Mouse (Mus musculus) intestine, embryonic 16.5 days (tissue): ENCODE measurements around the gene BC024063. TPM values are rescaled to one million over a fixed set of nuclear protein-coding genes. Genes with fewer than 3 reads are reported as not detected.
"Not testable (repeated sequence)": the region's sequence is repeated elsewhere in the genome, so short reads cannot be mapped to it uniquely, and the experiment has no call there.

Experiments
- ATAC-seq: fragments of 200-750 bp; cut with Nextera tagmentation; 2 replicates; pipeline ENCODE4 v1.8.0; 2017; ENCODE audit warnings: moderate TSS enrichment, moderate library complexity
- H3K27ac ChIP-seq: fragments of 300-500 bp; sonication (generic); 2 replicates; pipeline ENCODE4 v1.5.1; 2014; ENCODE audit warnings: mild to moderate bottlenecking, low read length
- H3K27me3 ChIP-seq: fragments of 300-500 bp; sonication (generic); replicated peaks from 2 replicates; pipeline ENCODE4 v1.6.1; 2014; ENCODE audit warnings: low read length, control low read depth, mixed read lengths; ENCODE audit not compliant: control insufficient read depth, insufficient read depth
- H3K36me3 ChIP-seq: fragments of 300-500 bp; sonication (generic); 2 replicates; pipeline ENCODE4 v1.6.1; 2014; ENCODE audit warnings: low read length, control low read depth; ENCODE audit not compliant: control insufficient read depth, insufficient read depth
- H3K4me1 ChIP-seq: fragments of 300-500 bp; sonication (generic); 2 replicates; pipeline ENCODE4 v1.6.1; 2014; ENCODE audit warnings: low read length, control low read depth, mixed read lengths; ENCODE audit not compliant: control insufficient read depth, insufficient read depth
- H3K4me2 ChIP-seq: fragments of 300-500 bp; sonication (generic); 2 replicates; pipeline ENCODE4 v1.6.1; 2014; ENCODE audit warnings: low read depth, low read length, control low read depth
- H3K4me3 ChIP-seq: fragments of 300-500 bp; sonication (generic); 2 replicates; pipeline ENCODE4 v1.5.1; 2014; ENCODE audit warnings: mild to moderate bottlenecking, low read length
- H3K9ac ChIP-seq: fragments of 300-500 bp; sonication (generic); 2 replicates; pipeline ENCODE4 v1.6.1; 2014; ENCODE audit warnings: low read depth, low read length
- H3K9me3 ChIP-seq: fragments of 300-500 bp; sonication (generic); 2 replicates; pipeline ENCODE4 v1.6.1; 2016; ENCODE audit warnings: low read length, control low read depth; ENCODE audit not compliant: control insufficient read depth
- WGBS: fragments of 180-500 bp; shearing (Covaris S2); extraction: QIAGEN DNeasy Blood & Tissue Kit; methylation state at CpG from one replicate; pipeline ENCODE4 v1.1.7; 2014; 5-methylcytosine and 5-hydroxymethylcytosine counted together
- polyA plus RNA-seq: library from polyadenylated mRNA; unstranded; fragments of >200 nt; fragmentation: Nextera tagmentation; extraction: Ambion mirVana; gene quantifications from 2 replicates; pipeline ENCODE4 v1.2.1, GENCODE M21; 2015

Gene BC024063
- 2.5 and 3.5 TPM in 2 replicates for polyA plus RNA-seq

- H3K27ac ChIP-seq = peak within 1 kb of the TSS; percentile 79
- H3K4me3 ChIP-seq = peak within 1 kb of the TSS; percentile 58
- not testable (repeated sequence) for H3K9me3 ChIP-seq, H3K27me3 ChIP-seq, H3K36me3 ChIP-seq, H3K4me1 ChIP-seq
- ATAC-seq = peak; percentile 100
- H3K9ac ChIP-seq = peak within 1 kb of the TSS; percentile 68
- H3K4me2 ChIP-seq = peak within 1 kb of the TSS; percentile 47
- 16% methylated on average over 42 of the region's 42 CpGs for WGBS
Measured at GRCm38 (mm10) chr10:82082728-82083621, at the start of gene BC024063. Gene BC024063, plus strand, starts transcription at chr10:82083353.

- Histone ChIP-seq H3K4me2 (no peak overlapping the region), H3K36me3 (no peaks in the 10 kb centered on the region), H3K9ac (no peak overlapping the region), H3K27me3 (no peaks in the 10 kb centered on the region), H3K4me1 (0 out of 2 replicates have a peak, but pooled peaks cover under 1% of the 10 kb centered on the region), H3K4me3 (no peak overlapping the region), H3K27ac (no peak overlapping the region), H3K9me3 (peaks cover 5% of the 10 kb centered on the region; the same call in 1 of the 2 replicates)
- no peak for ATAC-seq
- 79% methylated on average over 2 of the region's 2 CpGs for WGBS
Measured at GRCm38 (mm10) chr10:82042191-82042590, 41.0 kb upstream of the BC024063 start.

DNA sequence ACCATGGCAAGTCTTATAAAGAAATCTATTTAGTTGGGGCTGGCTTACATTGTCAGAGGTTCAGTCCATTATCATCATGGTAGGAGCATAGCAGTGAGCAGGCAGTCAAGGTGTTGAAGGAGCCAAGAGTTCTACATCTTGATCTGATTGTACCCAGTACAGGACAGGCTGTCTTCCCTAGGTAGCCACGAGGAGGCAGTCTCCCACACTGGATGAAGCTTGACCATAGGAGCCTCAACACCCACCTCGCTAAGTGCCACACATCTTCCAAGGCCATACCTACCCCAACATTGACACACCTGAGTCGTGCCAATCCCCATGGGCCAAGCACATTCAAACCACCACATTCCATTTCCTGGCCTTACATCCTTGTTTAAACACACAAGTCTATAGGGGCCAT, 36.5 kb upstream of the BC024063 start:
- Histone ChIP-seq H3K27me3 (no peaks in the 10 kb centered on the region), H3K9ac (no peak overlapping the region), H3K36me3 (no peaks in the 10 kb centered on the region), H3K4me3 (no peak overlapping the region), H3K4me2 (no peak overlapping the region), H3K4me1 (0 out of 2 replicates have a peak, but pooled peaks cover 5% of the 10 kb centered on the region), H3K27ac (no peak overlapping the region), H3K9me3 (peaks cover 19% of the 10 kb centered on the region)
- 85% methylated on average over 3 of the region's 3 CpGs for WGBS
- no peak for ATAC-seq

GRCm38 (mm10) chr10:82047597-82048459, 35.3 kb upstream of the BC024063 start, which contains the start of gene Zfp873:
Gene Zfp873, plus strand, starts transcription at chr10:82048123.
- 10% methylated on average over 35 of the region's 35 CpGs for WGBS
- 0 out of 2 replicates have a peak, but pooled peaks cover 5% of the 10 kb centered on the region for H3K4me1 ChIP-seq

DNA sequence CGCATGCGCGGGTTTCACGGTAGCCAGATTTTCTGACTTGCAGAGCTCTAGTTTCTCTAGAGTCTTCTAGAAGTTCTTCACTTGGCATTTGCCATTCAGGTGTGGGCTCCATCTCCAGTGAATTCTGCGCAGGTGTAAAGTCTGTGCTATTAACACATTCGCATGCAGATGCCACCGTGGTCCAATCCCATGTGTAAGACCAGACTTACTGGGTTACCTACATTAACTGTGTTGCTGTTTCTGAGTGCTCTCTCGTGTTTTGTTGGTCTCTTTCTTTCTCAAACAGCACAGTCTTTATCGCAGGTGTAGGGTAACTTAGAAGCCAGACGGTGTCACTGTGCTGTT, 34.7 kb upstream of the BC024063 start:
- Histone ChIP-seq H3K4me2 (peak overlapping the region; percentile 63), H3K9ac (peak overlapping the region; percentile 92), H3K9me3 (peaks cover 34% of the 10 kb centered on the region), H3K27ac (peak overlapping the region; percentile 98), H3K4me3 (peak overlapping the region; percentile 79)
- 22% methylated on average over 10 of the region's 10 CpGs for WGBS
- not testable (repeated sequence) for H3K4me1 ChIP-seq, ATAC-seq, H3K36me3 ChIP-seq, H3K27me3 ChIP-seq

More at GRCm38 (mm10) chr10:82047597-82048459, 35.3 kb upstream of the BC024063 start, which contains the start of gene Zfp873:
- Histone ChIP-seq H3K4me2 (peak within 1 kb of the TSS; percentile 63), H3K9me3 (peaks cover 29% of the 10 kb centered on the region), H3K4me3 (peak within 1 kb of the TSS; percentile 79), H3K9ac (peak within 1 kb of the TSS; percentile 92), H3K36me3 (0 out of 2 replicates have a peak, but pooled peaks cover 3% of the 10 kb centered on the region), H3K27ac (peak within 1 kb of the TSS; percentile 98), H3K27me3 (no peaks in the 10 kb centered on the region)
- peak; percentile 100 for ATAC-seq

GRCm38 (mm10) chr10:82083622-82083971, 444 bp downstream of the BC024063 start:
- H3K27ac ChIP-seq, H3K9me3 ChIP-seq, H3K27me3 ChIP-seq, H3K4me1 ChIP-seq, H3K36me3 ChIP-seq: not testable (repeated sequence)
- 0 out of 2 replicates have a peak, but pooled peaks have one; percentile 9 for ATAC-seq
- Histone ChIP-seq H3K9ac (peak overlapping the region; percentile 68), H3K4me2 (peak overlapping the region; percentile 47), H3K4me3 (peak overlapping the region; percentile 58)
- WGBS = 18% methylated on average over 14 of the region's 14 CpGs

DNA sequence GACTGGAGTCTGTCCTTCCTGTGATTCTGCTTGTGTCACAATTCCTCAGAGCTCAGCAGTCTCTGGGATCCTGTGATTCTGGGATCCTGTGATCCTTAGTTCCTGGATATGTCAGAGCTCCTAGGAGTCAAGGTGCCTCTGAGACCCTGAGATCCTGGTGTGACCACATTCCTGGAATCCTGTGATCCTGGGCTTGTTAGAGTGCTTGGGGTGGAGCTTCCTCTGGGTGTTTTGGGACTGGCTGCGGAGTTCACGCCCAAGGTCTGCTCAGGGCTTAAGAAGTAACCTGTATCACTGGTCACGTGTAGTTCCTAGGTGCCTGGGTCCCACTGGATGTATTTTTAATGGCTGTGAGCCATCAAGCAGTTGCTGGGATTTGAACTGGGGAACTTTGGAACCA, 34.1 kb downstream of the BC024063 start:
- WGBS = 82% methylated on average over 3 of the region's 3 CpGs
- ATAC-seq = no peak

GRCm38 (mm10) chr10:82127850-82128401, 44.8 kb downstream of the BC024063 start, which contains the start of gene AU041133:
Gene AU041133, plus strand, starts transcription at chr10:82128013.
- peak within 1 kb of the TSS; percentile 81 for H3K27ac ChIP-seq
- ATAC-seq = peak; percentile 100
- peaks cover 11% of the 10 kb centered on the region; the same call in 1 of the 2 replicates for H3K9me3 ChIP-seq
- peak within 1 kb of the TSS; percentile 81 for H3K9ac ChIP-seq
- 0 out of 2 replicates have a peak, but pooled peaks cover 5% of the 10 kb centered on the region for H3K36me3 ChIP-seq
- H3K4me2 ChIP-seq = peak within 1 kb of the TSS; percentile 52
- 3% methylated on average over 41 of the region's 41 CpGs for WGBS
- no peaks in the 10 kb centered on the region for H3K4me1 ChIP-seq
- H3K27me3 ChIP-seq = no peaks in the 10 kb centered on the region
- peak within 1 kb of the TSS; percentile 76 for H3K4me3 ChIP-seq

More for the DNA sequence above, 34.1 kb downstream of the BC024063 start:
- Histone ChIP-seq H3K36me3 (no peaks in the 10 kb centered on the region), H3K27me3 (no peaks in the 10 kb centered on the region), H3K4me1 (no peaks in the 10 kb centered on the region), H3K9me3 (peaks cover 4% of the 10 kb centered on the region), H3K4me2 (no peak overlapping the region), H3K27ac (no peak overlapping the region), H3K9ac (no peak overlapping the region), H3K4me3 (no peak overlapping the region)
